Mouse (Mus musculus): ENCODE data around the gene Col3a1. TPM values are rescaled to one million over a fixed set of nuclear protein-coding genes. Genes with fewer than 3 reads are reported as not detected.

Col3a1 gene
- polyA plus RNA-seq, 1 experiment = 5.0 TPM

- TF ChIP-seq CTCF (IDR thresholded peaks at IDR 0.05; ENCODE audit: low read depth, low read length) (no peak), EP300 (IDR thresholded peaks at IDR 0.05; ENCODE audit: insufficient read depth, low read depth, low read length) (no peak), POLR2A (IDR thresholded peaks at IDR 0.05; ENCODE audit: insufficient read depth, low read length) (no peak)
- Histone ChIP-seq H3K4me3 (ENCODE audit: low read depth, low read length) (no peak overlapping the region), H3K9me3 (replicated peaks; ENCODE audit: control insufficient read depth, insufficient read depth, low read length, poor library complexity, severe bottlenecking) (no peaks in the 10 kb centered on the region), H3K36me3 (ENCODE audit: control insufficient read depth, insufficient read depth, low read length, poor library complexity, severe bottlenecking) (no peaks in the 10 kb centered on the region), H3K9ac (ENCODE audit: low read depth, poor library complexity, severe bottlenecking) (no peak overlapping the region), H3K4me1 (ENCODE audit: control insufficient read depth, insufficient read depth, low read length) (no peaks in the 10 kb centered on the region), H3K27me3 (ENCODE audit: control insufficient read depth, insufficient read depth, low read length, poor library complexity, severe bottlenecking) (no peaks in the 10 kb centered on the region), H3K27ac (ENCODE audit: insufficient read depth, low read length) (no peak overlapping the region)
Observed at GRCm38 (mm10) chr1:45304273-45304672, 7.1 kb upstream of the Col3a1 start.

DNA sequence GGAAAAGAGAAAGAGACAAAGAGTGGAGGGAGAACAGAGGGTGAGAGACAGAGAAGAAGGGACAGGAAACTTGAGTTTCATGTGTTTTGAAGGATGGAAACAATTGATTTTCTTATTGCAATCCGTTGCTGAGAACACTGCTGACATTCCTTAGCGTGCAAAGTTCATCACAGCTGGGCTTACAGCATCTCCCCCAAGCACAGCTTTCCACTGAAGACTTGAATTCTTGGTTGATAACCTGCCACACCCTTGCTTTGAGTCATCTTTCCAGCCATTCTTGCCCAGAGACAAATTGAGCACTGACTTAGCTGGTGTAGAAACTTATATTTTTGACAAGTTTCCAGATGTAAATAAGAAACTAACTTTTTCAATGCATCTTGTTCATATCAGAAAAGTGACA lies 2.3 kb upstream of the Col3a1 start:
- TF ChIP-seq EP300 (IDR thresholded peaks at IDR 0.05; ENCODE audit: insufficient read depth, low read depth, low read length) = no peak
- no peak for TF ChIP-seq POLR2A (IDR thresholded peaks at IDR 0.05; ENCODE audit: insufficient read depth, low read length)
- TF ChIP-seq CTCF (IDR thresholded peaks at IDR 0.05; ENCODE audit: low read depth, low read length) = no peak
- Histone ChIP-seq H3K9me3 (replicated peaks; ENCODE audit: control insufficient read depth, insufficient read depth, low read length, poor library complexity, severe bottlenecking) (no peaks in the 10 kb centered on the region), H3K4me3 (ENCODE audit: low read depth, low read length) (no peak overlapping the region), H3K27ac (ENCODE audit: insufficient read depth, low read length) (no peak overlapping the region), H3K36me3 (ENCODE audit: control insufficient read depth, insufficient read depth, low read length, poor library complexity, severe bottlenecking) (no peaks in the 10 kb centered on the region), H3K9ac (ENCODE audit: low read depth, poor library complexity, severe bottlenecking) (no peak overlapping the region), H3K27me3 (ENCODE audit: control insufficient read depth, insufficient read depth, low read length, poor library complexity, severe bottlenecking) (no peaks in the 10 kb centered on the region), H3K4me1 (ENCODE audit: control insufficient read depth, insufficient read depth, low read length) (no peaks in the 10 kb centered on the region)

DNA sequence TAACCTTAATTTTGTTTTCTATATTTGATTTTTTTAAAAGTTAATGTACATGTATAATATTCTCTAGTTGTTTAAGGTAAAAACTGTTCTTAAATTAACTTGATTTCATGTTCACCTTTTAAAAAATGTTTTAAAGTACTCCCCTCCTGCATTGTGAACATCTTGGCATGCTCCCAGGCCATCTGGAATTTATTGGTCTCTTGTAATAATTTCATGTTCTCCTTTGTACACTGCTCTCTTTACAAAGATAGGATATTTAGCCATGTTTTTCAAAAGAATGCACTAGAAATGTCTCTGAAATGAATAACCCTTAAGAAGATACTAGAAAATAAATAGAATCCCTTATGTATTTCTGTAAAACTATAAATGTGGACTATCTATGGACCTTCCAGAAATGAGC lies 624 bp downstream of the Col3a1 start:
- Histone ChIP-seq H3K27ac (ENCODE audit: insufficient read depth, low read length) (no peak overlapping the region), H3K9ac (ENCODE audit: low read depth, poor library complexity, severe bottlenecking) (no peak overlapping the region), H3K27me3 (ENCODE audit: control insufficient read depth, insufficient read depth, low read length, poor library complexity, severe bottlenecking) (no peaks in the 10 kb centered on the region), H3K4me1 (ENCODE audit: control insufficient read depth, insufficient read depth, low read length) (no peaks in the 10 kb centered on the region), H3K4me3 (ENCODE audit: low read depth, low read length) (no peak overlapping the region), H3K9me3 (replicated peaks; ENCODE audit: control insufficient read depth, insufficient read depth, low read length, poor library complexity, severe bottlenecking) (no peaks in the 10 kb centered on the region), H3K36me3 (ENCODE audit: control insufficient read depth, insufficient read depth, low read length, poor library complexity, severe bottlenecking) (no peaks in the 10 kb centered on the region)
- TF ChIP-seq EP300 (IDR thresholded peaks at IDR 0.05; ENCODE audit: insufficient read depth, low read depth, low read length) = no peak
- TF ChIP-seq POLR2A (IDR thresholded peaks at IDR 0.05; ENCODE audit: insufficient read depth, low read length) = no peak
- TF ChIP-seq CTCF (IDR thresholded peaks at IDR 0.05; ENCODE audit: low read depth, low read length) = no peak

- H3K4me1 ChIP-seq (ENCODE audit: control insufficient read depth, insufficient read depth, low read length) = no peaks in the 10 kb centered on the region
- no peaks in the 10 kb centered on the region for H3K9me3 ChIP-seq (replicated peaks; ENCODE audit: control insufficient read depth, insufficient read depth, low read length, poor library complexity, severe bottlenecking)
- H3K27ac ChIP-seq (ENCODE audit: insufficient read depth, low read length) = no peak overlapping the region
- TF ChIP-seq CTCF (IDR thresholded peaks at IDR 0.05; ENCODE audit: low read depth, low read length) (no peak), POLR2A (IDR thresholded peaks at IDR 0.05; ENCODE audit: insufficient read depth, low read length) (no peak), EP300 (IDR thresholded peaks at IDR 0.05; ENCODE audit: insufficient read depth, low read depth, low read length) (no peak)
- H3K27me3 ChIP-seq (ENCODE audit: control insufficient read depth, insufficient read depth, low read length, poor library complexity, severe bottlenecking) = no peaks in the 10 kb centered on the region
- H3K9ac ChIP-seq (ENCODE audit: low read depth, poor library complexity, severe bottlenecking) = no peak overlapping the region
- H3K36me3 ChIP-seq (ENCODE audit: control insufficient read depth, insufficient read depth, low read length, poor library complexity, severe bottlenecking) = no peaks in the 10 kb centered on the region
- H3K4me3 ChIP-seq (ENCODE audit: low read depth, low read length) = no peak overlapping the region
Observed at GRCm38 (mm10) chr1:45312870-45313269, 1.5 kb downstream of the Col3a1 start.

DNA sequence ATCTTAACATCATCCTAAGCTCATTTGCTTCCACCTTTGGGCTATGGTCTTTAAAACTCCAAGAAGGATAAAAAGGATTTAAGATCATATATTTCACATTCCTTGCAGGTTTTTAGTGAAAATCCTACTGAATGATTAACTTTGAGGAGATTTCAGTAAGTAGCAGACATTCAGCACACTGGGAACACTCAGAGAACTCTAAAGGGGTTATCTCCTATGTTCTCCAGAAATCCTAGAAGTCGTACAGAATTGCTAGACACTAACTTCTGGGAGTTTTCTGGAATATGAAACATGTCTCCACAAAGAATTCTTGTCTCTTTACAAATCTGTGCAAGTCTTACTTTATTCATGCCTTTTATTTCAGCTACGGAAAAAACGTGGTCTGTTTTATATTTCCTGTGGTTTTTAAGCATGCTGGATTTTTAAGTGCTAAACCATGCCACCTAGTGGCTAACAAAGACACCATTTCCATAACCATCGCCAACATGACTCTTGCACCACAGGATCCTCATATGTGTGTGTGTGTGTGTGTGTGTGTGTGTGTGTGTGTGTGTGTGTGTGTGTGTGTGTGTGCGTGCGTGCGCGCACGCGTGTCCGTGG lies 2.5 kb downstream of the Col3a1 start:
- no peaks in the 10 kb centered on the region for H3K36me3 ChIP-seq (ENCODE audit: control insufficient read depth, insufficient read depth, low read length, poor library complexity, severe bottlenecking)
- H3K4me1 ChIP-seq (ENCODE audit: control insufficient read depth, insufficient read depth, low read length) = no peaks in the 10 kb centered on the region
- no peak overlapping the region for H3K9ac ChIP-seq (ENCODE audit: low read depth, poor library complexity, severe bottlenecking)
- no peak overlapping the region for H3K27ac ChIP-seq (ENCODE audit: insufficient read depth, low read length)
- TF ChIP-seq CTCF (IDR thresholded peaks at IDR 0.05; ENCODE audit: low read depth, low read length) = no peak
- no peak for TF ChIP-seq EP300 (IDR thresholded peaks at IDR 0.05; ENCODE audit: insufficient read depth, low read depth, low read length)
- no peak for TF ChIP-seq POLR2A (IDR thresholded peaks at IDR 0.05; ENCODE audit: insufficient read depth, low read length)
- H3K4me3 ChIP-seq (ENCODE audit: low read depth, low read length) = no peak overlapping the region
- H3K9me3 ChIP-seq (replicated peaks; ENCODE audit: control insufficient read depth, insufficient read depth, low read length, poor library complexity, severe bottlenecking) = no peaks in the 10 kb centered on the region
- H3K27me3 ChIP-seq (ENCODE audit: control insufficient read depth, insufficient read depth, low read length, poor library complexity, severe bottlenecking) = no peaks in the 10 kb centered on the region

- H3K36me3 ChIP-seq (ENCODE audit: control insufficient read depth, insufficient read depth, low read length, poor library complexity, severe bottlenecking) = no peaks in the 10 kb centered on the region
- H3K4me3 ChIP-seq (ENCODE audit: low read depth, low read length) = no peak overlapping the region
- H3K4me1 ChIP-seq (ENCODE audit: control insufficient read depth, insufficient read depth, low read length) = no peaks in the 10 kb centered on the region
- no peaks in the 10 kb centered on the region for H3K9me3 ChIP-seq (replicated peaks; ENCODE audit: control insufficient read depth, insufficient read depth, low read length, poor library complexity, severe bottlenecking)
- H3K9ac ChIP-seq (ENCODE audit: low read depth, poor library complexity, severe bottlenecking) = no peak overlapping the region
- H3K27ac ChIP-seq (ENCODE audit: insufficient read depth, low read length) = no peak overlapping the region
- TF ChIP-seq POLR2A (IDR thresholded peaks at IDR 0.05; ENCODE audit: insufficient read depth, low read length) (no peak), CTCF (IDR thresholded peaks at IDR 0.05; ENCODE audit: low read depth, low read length) (no peak), EP300 (IDR thresholded peaks at IDR 0.05; ENCODE audit: insufficient read depth, low read depth, low read length) (no peak)
- no peaks in the 10 kb centered on the region for H3K27me3 ChIP-seq (ENCODE audit: control insufficient read depth, insufficient read depth, low read length, poor library complexity, severe bottlenecking)
Observed at GRCm38 (mm10) chr1:45315767-45316528, 4.6 kb downstream of the Col3a1 start.

Data from ES-Bruce4 (cell line).